Mouse (Mus musculus): ENCODE measurements at regions not wholly inside any gene's neighbourhood (a gene's known extent, or its start where the extent isn't known, plus 50 kb on each side); places are given as distances from the start of the nearest gene placed in this dataset.
A peak's percentile ranks its signal among the peaks of the same experiment; 100 is the strongest.

- peak in 1 of 2 experiments; percentile 13 for DNase-seq (ENCODE audit: low spot score in 2 of 2)
Observed at GRCm38 (mm10) chr5:61863426-61863825, 54.8 kb downstream of the G6pd2 start.
